Mouse (Mus musculus): Measurements from ENCODE around the gene Calhm5. TPM values are rescaled to one million over a fixed set of nuclear protein-coding genes. Genes with fewer than 3 reads are reported as not detected.

The Calhm5 gene
- polyA plus RNA-seq, 1 experiment from 2014 or later, result 0.08 TPM

DNA sequence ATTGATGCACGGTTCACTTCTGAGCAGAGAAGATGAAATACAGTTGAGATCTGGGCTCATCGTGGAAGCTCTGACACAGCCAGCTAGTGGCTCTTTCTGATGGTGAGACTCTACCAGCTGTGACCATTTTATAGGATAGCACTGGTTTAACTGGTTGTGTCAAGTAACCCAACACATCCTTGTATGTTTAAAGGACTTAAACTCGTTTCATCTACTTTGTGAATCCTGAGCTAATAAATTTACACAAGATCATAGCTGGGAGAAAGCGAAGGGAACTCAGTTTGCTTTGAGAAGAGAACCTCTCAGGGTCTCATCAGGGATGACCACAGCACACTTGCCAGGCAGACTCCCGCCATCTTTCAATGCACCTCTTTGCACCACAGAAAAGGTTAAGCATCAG, 52.1 kb downstream of the Calhm5 start, which contains the start of gene Calhm4:
Gene Calhm4 (minus strand): TSS at position 101 of the 400 bp plus-strand sequence.
- Histone ChIP-seq H3K36me3 (ENCODE audit: control insufficient read depth, insufficient read depth, low read length) (no peaks in the 10 kb centered on the region), H3K9ac (ENCODE audit: low read depth, low read length) (no peak within 1 kb of the TSS), H3K9me3 (ENCODE audit: control insufficient read depth, low read length) (no peaks in the 10 kb centered on the region), H3K4me3 (ENCODE audit: low read depth, low read length) (no peak within 1 kb of the TSS), H3K4me2 (no peak within 1 kb of the TSS), H3K4me1 (replicated peaks; ENCODE audit: control insufficient read depth, insufficient read depth, low read length) (no peaks in the 10 kb centered on the region), H3K27me3 (replicated peaks; ENCODE audit: control insufficient read depth, insufficient read depth, low read length) (no peaks in the 10 kb centered on the region), H3K27ac (ENCODE audit: low read depth, low read length) (no peak within 1 kb of the TSS)
- DNase-seq (ENCODE audit: low spot score) (no peak), ATAC-seq (replicated peaks; ENCODE audit: low FRiP score) (no peak)
- WGBS, result 77% methylated on average over 5 of the region's 5 CpGs

Other genes with a start within 250 kb of the Calhm5 start
- not detected in 2 replicates for gene Sult3a1, start 238.8 kb downstream of the Calhm5 start, polyA plus RNA-seq (2014; fragmentation: Nextera tagmentation; extraction: Ambion mirVana)
- 0.04 TPM in 1 of 2 replicates, not detected in the other for gene Rsph4a, start 191.4 kb downstream of the Calhm5 start, polyA plus RNA-seq (2014; fragmentation: Nextera tagmentation; extraction: Ambion mirVana)
- gene Zup1, start 145.2 kb downstream of the Calhm5 start, polyA plus RNA-seq (2014; fragmentation: Nextera tagmentation; extraction: Ambion mirVana), result 15.0 and 16.6 TPM in 2 replicates
- gene Rwdd1, start 76.9 kb downstream of the Calhm5 start, polyA plus RNA-seq (2014; fragmentation: Nextera tagmentation; extraction: Ambion mirVana), result 136 and 139 TPM in 2 replicates
- not detected in 2 replicates for gene Trappc3l, start 58.9 kb downstream of the Calhm5 start, polyA plus RNA-seq (2014; fragmentation: Nextera tagmentation; extraction: Ambion mirVana)
- 0.05 TPM in 1 of 2 replicates, not detected in the other for gene Calhm4, start 52.2 kb downstream of the Calhm5 start, polyA plus RNA-seq (2014; fragmentation: Nextera tagmentation; extraction: Ambion mirVana)
- 1.4 and 1.5 TPM in 2 replicates for gene Calhm6, start 31.5 kb upstream of the Calhm5 start, polyA plus RNA-seq (2014; fragmentation: Nextera tagmentation; extraction: Ambion mirVana)
- gene Dse, start 111.2 kb upstream of the Calhm5 start, polyA plus RNA-seq (2014; fragmentation: Nextera tagmentation; extraction: Ambion mirVana), result 14.9 and 16.8 TPM in 2 replicates
- gene Tspyl1, start 185.7 kb upstream of the Calhm5 start, polyA plus RNA-seq (2014; fragmentation: Nextera tagmentation; extraction: Ambion mirVana), result 36.5 and 39.0 TPM in 2 replicates
- 1.5 and 2.2 TPM in 2 replicates for gene Tspyl4, start 200.9 kb upstream of the Calhm5 start, polyA plus RNA-seq (2014; fragmentation: Nextera tagmentation; extraction: Ambion mirVana)

Data from liver, embryonic 11.5 days (tissue).